Mouse (Mus musculus): ENCODE results near the gene Taf12. TPM values are rescaled to one million over a fixed set of nuclear protein-coding genes. Genes with fewer than 3 reads are reported as not detected.
A peak's percentile ranks its signal among the peaks of the same experiment; 100 is the strongest.
"Not testable (repeated sequence)": the region's sequence is repeated elsewhere in the genome, so short reads cannot be mapped to it uniquely, and the experiment has no call there.

Taf12 gene
- polyA plus RNA-seq, 1 experiment from 2014 or later: 58.9 TPM

- 93% methylated on average over 3 of the region's 3 CpGs for WGBS
- Histone ChIP-seq H3K27me3 (no peaks in the 10 kb centered on the region), H3K9me3 (no peaks in the 10 kb centered on the region), H3K4me2 (peak overlapping the region; percentile 1; the same call in 1 of the 2 replicates), H3K9ac (replicated peaks) (no peak overlapping the region), H3K27ac (no peak overlapping the region), H3K36me3 (peaks cover 10% of the 10 kb centered on the region), H3K4me3 (replicated peaks) (no peak overlapping the region), H3K4me1 (replicated peaks) (peaks cover 13% of the 10 kb centered on the region)
- no peak for ATAC-seq (ENCODE audit: insufficient number of reproducible peaks, insufficient read depth, low FRiP score, low TSS enrichment, low read depth)
These were observed 1.8 kb downstream of the Taf12 start for GRCm38 (mm10) chr4:132275949-132276348.

GRCm38 (mm10) chr4:132288840-132289239 lies 14.7 kb downstream of the Taf12 start:
- not testable (repeated sequence) for H3K27ac ChIP-seq; H3K9me3 ChIP-seq; H3K27me3 ChIP-seq; H3K4me1 ChIP-seq (replicated peaks); ATAC-seq (ENCODE audit: insufficient number of reproducible peaks, insufficient read depth, low FRiP score, low TSS enrichment, low read depth); H3K4me2 ChIP-seq; H3K4me3 ChIP-seq (replicated peaks); H3K9ac ChIP-seq (replicated peaks)
- H3K36me3 ChIP-seq: peaks cover 75% of the 10 kb centered on the region
- whole genome bisulfite sequencing: 70% methylated on average over 3 of the region's 5 CpGs

DNA sequence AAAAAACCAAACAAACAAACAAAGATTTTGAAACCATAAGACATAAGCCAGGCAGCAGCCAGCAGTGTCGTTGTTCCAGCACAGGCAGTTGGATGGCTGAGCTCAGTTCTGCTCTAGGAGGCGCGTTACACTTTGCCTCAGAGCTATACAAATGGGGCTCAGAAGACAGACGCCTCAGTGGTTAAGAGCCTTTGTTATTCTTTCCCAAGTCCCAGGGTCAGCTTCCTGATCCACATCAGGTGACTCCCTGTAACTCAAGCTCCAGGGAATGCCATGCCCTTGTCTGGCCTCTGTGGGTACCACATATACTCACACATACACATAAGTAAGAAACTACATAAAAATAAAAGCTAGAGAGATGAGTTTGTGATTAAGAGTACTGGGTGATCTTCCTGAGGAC lies 16.9 kb downstream of the Taf12 start:
- 92% methylated on average over 4 of the region's 4 CpGs for WGBS
- no peak overlapping the region for H3K9ac ChIP-seq (replicated peaks)
- H3K4me1 ChIP-seq (replicated peaks): no peaks in the 10 kb centered on the region
- H3K36me3 ChIP-seq: peaks cover 66% of the 10 kb centered on the region
- no peak overlapping the region for H3K4me2 ChIP-seq
- no peak overlapping the region for H3K27ac ChIP-seq
- H3K27me3 ChIP-seq: no peaks in the 10 kb centered on the region
- no peak for ATAC-seq (ENCODE audit: insufficient number of reproducible peaks, insufficient read depth, low FRiP score, low TSS enrichment, low read depth)
- H3K4me3 ChIP-seq (replicated peaks): no peak overlapping the region
- H3K9me3 ChIP-seq: 0 out of 2 replicates have a peak, but pooled peaks cover 4% of the 10 kb centered on the region

DNA sequence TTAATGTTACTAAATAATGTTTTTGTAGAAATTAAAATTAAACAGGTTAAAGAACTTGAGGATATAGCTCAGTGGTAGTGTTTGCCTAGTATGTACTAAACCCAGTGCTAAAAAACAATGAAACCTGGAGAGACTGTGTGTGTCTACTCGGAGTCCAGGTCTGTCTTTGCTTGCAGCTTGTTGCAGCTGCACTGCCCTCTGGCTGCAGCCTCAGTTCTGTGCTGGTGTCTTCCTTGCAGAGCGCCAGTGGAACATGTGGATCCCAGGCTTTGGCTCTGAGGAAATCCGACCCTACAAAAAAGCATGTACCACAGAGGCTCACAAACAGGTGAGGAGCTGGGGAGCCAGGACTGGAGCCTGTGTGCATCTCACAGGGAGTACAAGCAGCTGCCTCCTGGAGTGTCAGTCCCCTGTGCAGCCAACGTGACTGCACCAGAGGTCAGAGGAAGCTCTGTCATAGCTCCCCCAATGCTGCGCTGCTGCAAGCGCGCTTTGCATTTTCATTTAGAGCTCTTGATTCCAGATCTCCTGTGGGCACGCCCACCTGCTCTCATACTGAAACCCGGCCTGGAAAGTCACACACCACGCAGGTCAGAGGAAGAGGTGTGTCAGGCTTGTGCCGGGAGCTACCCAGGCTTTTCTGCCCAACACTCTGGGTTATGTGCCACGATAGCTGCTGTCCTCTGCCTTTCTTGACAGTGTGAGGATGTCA lies 17.6 kb downstream of the Taf12 start:
- Histone ChIP-seq H3K4me2 (no peak overlapping the region), H3K4me3 (replicated peaks) (no peak overlapping the region), H3K9me3 (0 out of 2 replicates have a peak, but pooled peaks cover 4% of the 10 kb centered on the region), H3K36me3 (peaks cover 59% of the 10 kb centered on the region), H3K27ac (no peak overlapping the region), H3K27me3 (no peaks in the 10 kb centered on the region), H3K4me1 (replicated peaks) (no peaks in the 10 kb centered on the region), H3K9ac (replicated peaks) (no peak overlapping the region)
- WGBS: 83% methylated on average over 12 of the region's 12 CpGs
- no peak for ATAC-seq (ENCODE audit: insufficient number of reproducible peaks, insufficient read depth, low FRiP score, low TSS enrichment, low read depth)

DNA sequence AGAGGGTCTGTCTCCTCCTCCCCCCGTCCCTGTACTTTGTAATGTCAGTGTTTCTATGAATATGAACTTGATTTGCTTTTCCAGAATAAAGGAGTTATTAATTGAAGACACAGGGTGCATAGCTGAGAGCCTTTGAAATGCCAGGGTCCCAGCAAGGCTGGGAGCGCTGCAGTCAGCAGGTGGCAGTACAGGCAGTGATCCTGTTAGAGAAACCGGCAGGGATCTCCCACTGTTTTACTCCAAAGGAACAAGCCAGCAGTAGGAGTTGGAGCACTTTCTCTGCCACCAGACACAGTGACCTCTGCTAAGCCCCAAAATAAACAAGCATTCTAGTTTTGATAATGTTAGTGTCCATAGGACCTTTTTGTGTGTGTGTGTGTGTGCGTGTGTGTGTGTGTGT lies 18.8 kb downstream of the Taf12 start:
- H3K4me2 ChIP-seq: no peak overlapping the region
- no peak overlapping the region for H3K9ac ChIP-seq (replicated peaks)
- H3K4me3 ChIP-seq (replicated peaks): no peak overlapping the region
- no peaks in the 10 kb centered on the region for H3K27me3 ChIP-seq
- peaks cover 54% of the 10 kb centered on the region for H3K36me3 ChIP-seq
- H3K9me3 ChIP-seq: 0 out of 2 replicates have a peak, but pooled peaks cover 4% of the 10 kb centered on the region
- ATAC-seq (ENCODE audit: insufficient number of reproducible peaks, insufficient read depth, low FRiP score, low TSS enrichment, low read depth): no peak
- H3K4me1 ChIP-seq (replicated peaks): no peaks in the 10 kb centered on the region
- WGBS: 46% methylated on average over 4 of the region's 4 CpGs
- no peak overlapping the region for H3K27ac ChIP-seq

DNA sequence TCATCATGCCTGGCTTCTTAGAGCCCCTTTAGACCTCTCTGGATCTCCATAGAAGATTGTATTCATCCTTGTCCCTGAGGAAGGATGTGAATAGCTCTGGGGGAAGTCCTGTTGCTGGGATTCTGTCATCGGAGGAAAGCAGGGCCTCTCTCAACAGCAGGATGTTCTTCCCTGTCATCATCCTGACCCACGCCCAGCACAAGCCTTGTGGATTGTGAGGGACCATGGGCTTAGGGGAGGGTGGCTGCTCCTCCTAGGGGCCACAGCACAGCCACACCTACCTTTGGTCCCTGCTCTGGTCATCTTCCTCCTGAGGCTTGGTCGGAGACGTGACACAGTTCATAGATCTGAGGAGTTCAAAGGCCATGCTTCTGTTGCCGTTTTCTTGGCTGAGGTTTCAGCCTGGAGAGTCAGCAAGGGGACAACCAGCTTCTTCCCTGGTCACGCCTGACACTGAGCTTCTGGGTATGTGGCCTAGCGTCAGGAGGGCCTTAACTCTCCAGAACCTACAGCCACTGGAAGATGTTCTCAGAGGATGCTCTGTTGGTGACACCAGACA lies 19.6 kb downstream of the Taf12 start:
- Histone ChIP-seq H3K27me3 (no peaks in the 10 kb centered on the region), H3K27ac (no peak overlapping the region), H3K36me3 (peaks cover 54% of the 10 kb centered on the region), H3K4me2 (no peak overlapping the region), H3K4me3 (replicated peaks) (no peak overlapping the region), H3K4me1 (replicated peaks) (no peaks in the 10 kb centered on the region), H3K9me3 (0 out of 2 replicates have a peak, but pooled peaks cover 4% of the 10 kb centered on the region), H3K9ac (replicated peaks) (no peak overlapping the region)
- ATAC-seq (ENCODE audit: insufficient number of reproducible peaks, insufficient read depth, low FRiP score, low TSS enrichment, low read depth): no peak
- 86% methylated on average over 7 of the region's 7 CpGs for WGBS

- ATAC-seq (ENCODE audit: insufficient number of reproducible peaks, insufficient read depth, low FRiP score, low TSS enrichment, low read depth): no peak
- H3K4me2 ChIP-seq: no peak overlapping the region
- WGBS: 49% methylated on average over 8 of the region's 8 CpGs
- no peak overlapping the region for H3K4me3 ChIP-seq (replicated peaks)
- H3K27ac ChIP-seq: no peak overlapping the region
- H3K9ac ChIP-seq (replicated peaks): no peak overlapping the region
- H3K4me1 ChIP-seq (replicated peaks): no peaks in the 10 kb centered on the region
- H3K9me3 ChIP-seq: 0 out of 2 replicates have a peak, but pooled peaks cover 4% of the 10 kb centered on the region
- H3K36me3 ChIP-seq: peaks cover 39% of the 10 kb centered on the region
- no peaks in the 10 kb centered on the region for H3K27me3 ChIP-seq
These were observed 21.7 kb downstream of the Taf12 start for GRCm38 (mm10) chr4:132295696-132296390.

GRCm38 (mm10) chr4:132299849-132300248 lies 25.7 kb downstream of the Taf12 start:
- Histone ChIP-seq H3K4me3 (replicated peaks) (no peak overlapping the region), H3K36me3 (no peaks in the 10 kb centered on the region), H3K4me1 (replicated peaks) (peaks cover 8% of the 10 kb centered on the region), H3K4me2 (no peak overlapping the region), H3K9me3 (no peaks in the 10 kb centered on the region), H3K9ac (replicated peaks) (no peak overlapping the region), H3K27ac (no peak overlapping the region), H3K27me3 (no peaks in the 10 kb centered on the region)
- WGBS: 92% methylated on average over 1 of the region's 1 CpGs
- ATAC-seq (ENCODE audit: insufficient number of reproducible peaks, insufficient read depth, low FRiP score, low TSS enrichment, low read depth): no peak

DNA sequence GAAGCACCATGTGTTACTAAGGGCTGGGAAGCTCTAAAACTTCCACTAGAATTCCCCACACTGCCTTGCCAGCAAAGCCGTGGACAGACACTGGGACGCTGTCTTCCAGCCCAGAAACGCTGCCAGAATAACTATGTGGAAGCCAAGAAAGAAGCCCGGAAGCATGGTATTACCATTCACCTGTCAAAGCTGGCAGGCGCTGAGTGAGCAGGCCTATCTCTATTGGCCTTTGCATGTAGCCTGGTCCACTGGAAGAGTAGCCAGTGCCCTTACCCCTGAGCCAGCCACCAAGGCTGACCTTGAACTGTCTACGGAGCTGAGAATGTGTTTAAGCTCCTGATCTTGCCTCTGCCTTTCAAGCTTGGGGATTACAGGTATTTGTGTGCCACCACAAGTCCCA lies 27.3 kb downstream of the Taf12 start:
- WGBS: 82% methylated on average over 6 of the region's 6 CpGs
- no peak overlapping the region for H3K27ac ChIP-seq
- no peaks in the 10 kb centered on the region for H3K36me3 ChIP-seq
- H3K9ac ChIP-seq (replicated peaks): no peak overlapping the region
- H3K4me1 ChIP-seq (replicated peaks): peaks cover 8% of the 10 kb centered on the region
- ATAC-seq (ENCODE audit: insufficient number of reproducible peaks, insufficient read depth, low FRiP score, low TSS enrichment, low read depth): no peak
- no peak overlapping the region for H3K4me2 ChIP-seq
- H3K4me3 ChIP-seq (replicated peaks): no peak overlapping the region
- H3K9me3 ChIP-seq: no peaks in the 10 kb centered on the region
- no peaks in the 10 kb centered on the region for H3K27me3 ChIP-seq

DNA sequence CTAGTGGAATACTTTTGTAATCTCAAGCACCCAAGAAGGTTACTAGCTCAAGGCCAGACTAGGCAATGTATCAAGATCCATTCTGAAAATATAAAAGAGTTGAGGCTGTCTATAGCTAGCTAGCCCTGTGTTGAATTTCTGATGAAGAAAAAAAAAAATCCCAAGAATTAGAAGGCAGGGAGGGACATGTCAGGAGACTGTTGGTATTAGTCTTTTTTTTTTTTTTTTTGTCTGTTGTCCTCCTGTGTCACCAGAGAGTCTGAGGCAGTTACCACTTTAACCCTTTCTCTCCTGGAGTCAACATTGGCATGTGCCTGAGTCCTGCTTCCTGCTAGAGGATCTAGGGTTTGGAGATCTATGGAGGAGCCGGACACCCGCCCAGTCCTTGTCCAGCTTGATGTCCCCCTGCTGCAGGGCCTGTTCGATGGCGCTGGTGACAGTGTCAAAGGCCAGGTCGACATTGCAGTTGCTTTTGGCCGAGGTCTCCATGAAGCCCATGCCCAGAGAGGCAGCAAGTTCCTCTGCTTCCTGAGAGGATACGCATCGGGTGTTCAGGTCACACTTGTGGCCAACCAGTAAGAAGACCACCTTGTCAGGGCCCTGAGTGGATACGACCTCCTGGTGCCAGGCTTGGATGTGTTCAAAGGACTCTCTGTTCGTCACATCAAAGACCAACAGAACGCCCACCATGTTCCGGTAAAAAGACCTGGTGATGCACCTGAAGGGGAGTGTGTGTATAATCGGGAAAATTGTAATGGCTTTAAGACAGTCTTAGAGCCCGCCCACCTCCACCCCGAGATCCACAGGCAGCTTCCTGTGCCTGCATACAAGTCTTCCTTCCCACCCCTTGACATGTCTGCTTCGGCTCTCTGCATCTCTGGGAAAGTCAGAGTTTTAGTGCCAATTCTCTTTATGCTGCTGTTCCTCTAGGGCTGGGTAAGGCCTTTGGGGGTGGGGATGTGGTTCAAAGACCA lies 28.1 kb downstream of the Taf12 start:
- WGBS: 69% methylated on average over 16 of the region's 16 CpGs
- no peak; the same call in 1 of the 2 replicates for ATAC-seq (ENCODE audit: insufficient number of reproducible peaks, insufficient read depth, low FRiP score, low TSS enrichment, low read depth)

More for the DNA sequence above, 28.1 kb downstream of the Taf12 start:
- Histone ChIP-seq H3K9me3 (no peaks in the 10 kb centered on the region), H3K27ac (no peak overlapping the region), H3K27me3 (no peaks in the 10 kb centered on the region), H3K4me3 (replicated peaks) (peak overlapping the region; percentile 43), H3K36me3 (no peaks in the 10 kb centered on the region), H3K9ac (replicated peaks) (peak overlapping the region; percentile 62), H3K4me1 (replicated peaks) (peaks cover 8% of the 10 kb centered on the region), H3K4me2 (peak overlapping the region; percentile 66)
